Mouse (Mus musculus) adrenal gland, postnatal 25 days (tissue): ENCODE measurements around the gene Mettl7a2. TPM values are rescaled to one million over a fixed set of nuclear protein-coding genes. Genes with fewer than 3 reads are reported as not detected.
"Not testable (repeated sequence)": the region's sequence is repeated elsewhere in the genome, so short reads cannot be mapped to it uniquely, and the experiment has no call there.

ENCODE experiments used
- DNase-seq: peaks from one replicate; pipeline ENCODE4 v3.0.0; 2021; ENCODE audit warnings: mixed read lengths
- long read RNA-seq: library from polyadenylated mRNA; stranded (forward); transcript quantifications from one replicate; pipeline ENCODE4 v2.0.0, GENCODE M21; 2021
- total RNA-seq: library from RNA; stranded (reverse); gene quantifications from 2 replicates; pipeline ENCODE4 v1.2.3, GENCODE M21; 2021

Mettl7a2 gene
- total RNA-seq: 1.0 and 2.4 TPM in 2 replicates
- long read RNA-seq: 0 reads

- DNase-seq: no peak
Measured at GRCm38 (mm10) chr15:100352711-100353250, at the start of gene Mettl7a2, which contains the start of gene Methig1. TSS of gene Mettl7a2 (plus strand) at chr15:100353200. TSS of gene Methig1 (plus strand) at chr15:100353149.

- DNase-seq: no peak
Measured at GRCm38 (mm10) chr15:100303428-100304018, 49.5 kb upstream of the Mettl7a2 start.

DNA sequence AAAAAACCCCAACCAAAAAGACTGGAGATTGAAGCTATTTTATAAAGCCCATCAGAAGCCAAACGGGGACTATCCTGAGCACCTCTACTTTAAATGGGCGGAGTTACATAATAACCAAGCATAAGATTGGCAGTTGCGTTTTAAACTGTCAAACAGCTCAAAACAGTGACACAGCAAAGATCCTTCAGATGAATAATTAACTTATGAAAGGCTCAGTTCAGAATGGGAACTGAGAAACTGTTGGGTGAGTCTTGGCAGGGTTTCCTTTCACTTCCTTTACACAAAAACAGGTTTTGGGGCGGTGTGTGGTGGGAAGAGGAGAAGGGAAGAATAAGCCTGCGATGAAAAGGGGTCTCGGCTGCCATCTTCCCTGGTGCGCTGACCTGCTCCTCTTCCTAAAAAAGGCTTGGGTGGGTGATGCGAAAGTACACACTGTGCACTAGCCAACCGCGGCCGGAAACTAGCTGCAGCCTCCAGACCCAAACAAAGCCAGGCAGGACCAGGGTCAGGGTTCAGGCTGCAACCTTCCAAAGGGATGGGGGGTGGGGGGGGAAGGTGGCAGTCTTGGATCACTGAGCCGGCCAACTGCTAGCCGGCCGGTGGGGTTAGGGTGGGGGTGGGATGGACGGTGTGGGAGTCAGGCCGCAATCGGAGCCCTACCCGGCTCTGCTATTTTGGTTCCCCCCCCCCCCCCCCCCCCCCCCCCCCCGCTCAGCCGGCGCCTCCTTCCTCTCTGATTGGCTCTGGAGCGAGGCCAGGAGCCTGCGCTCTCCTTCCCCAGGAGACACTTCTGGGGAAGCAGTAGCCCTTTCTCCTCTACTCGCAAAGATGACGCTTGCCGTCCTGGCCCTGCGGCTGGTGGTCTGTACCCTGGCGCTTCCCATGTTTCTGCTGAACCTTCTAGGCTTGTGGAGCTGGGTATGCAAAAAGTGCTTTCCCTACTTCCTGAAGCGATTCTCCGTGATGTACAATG, 48.7 kb upstream of the Mettl7a2 start, which contains the start of gene Mettl7a1:
Gene Mettl7a1, plus strand, starts transcription at position 122 of the 973 bp plus-strand sequence.
- DNase-seq: peak; percentile 87

GRCm38 (mm10) chr15:100306201-100306600, 46.8 kb upstream of the Mettl7a2 start:
- no peak for DNase-seq

DNA sequence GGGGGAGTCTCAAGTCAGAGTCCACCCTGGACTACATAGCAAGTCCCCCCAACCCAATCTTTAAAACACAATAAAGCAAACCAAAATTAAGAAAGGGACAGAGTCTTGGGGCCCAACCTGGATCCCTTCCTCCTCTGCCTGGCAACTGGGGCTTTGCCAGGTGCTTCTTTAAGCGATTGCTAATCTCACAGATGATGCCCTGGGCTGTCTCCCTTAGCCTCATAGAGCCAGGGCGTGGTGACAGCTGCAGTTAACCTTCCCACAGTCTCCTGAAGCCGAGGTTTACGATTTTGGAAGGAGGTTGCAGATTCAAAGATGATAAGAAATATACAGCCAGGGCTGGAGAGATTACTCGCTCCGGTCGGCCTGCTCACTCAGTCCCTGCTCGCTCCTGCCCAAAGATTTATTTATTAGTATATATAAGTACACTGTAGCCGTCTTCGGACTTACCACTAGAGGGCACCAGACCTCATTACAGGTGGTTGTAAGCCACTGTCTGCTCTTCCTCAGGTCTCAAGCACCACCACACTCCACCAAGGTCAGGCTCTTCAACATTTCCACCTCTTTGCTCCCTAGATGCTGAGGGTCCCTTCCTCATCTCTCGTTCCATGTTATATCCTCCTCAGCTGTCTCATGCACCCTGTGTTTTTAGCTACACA, 45.4 kb upstream of the Mettl7a2 start:
- DNase-seq: not testable (repeated sequence)

- no peak for DNase-seq
Measured at GRCm38 (mm10) chr15:100312346-100312745, 40.7 kb upstream of the Mettl7a2 start.

- DNase-seq: no peak
Measured at GRCm38 (mm10) chr15:100314448-100315145, 38.4 kb upstream of the Mettl7a2 start.

GRCm38 (mm10) chr15:100318014-100318671, 34.9 kb upstream of the Mettl7a2 start:
- DNase-seq: not testable (repeated sequence)

DNA sequence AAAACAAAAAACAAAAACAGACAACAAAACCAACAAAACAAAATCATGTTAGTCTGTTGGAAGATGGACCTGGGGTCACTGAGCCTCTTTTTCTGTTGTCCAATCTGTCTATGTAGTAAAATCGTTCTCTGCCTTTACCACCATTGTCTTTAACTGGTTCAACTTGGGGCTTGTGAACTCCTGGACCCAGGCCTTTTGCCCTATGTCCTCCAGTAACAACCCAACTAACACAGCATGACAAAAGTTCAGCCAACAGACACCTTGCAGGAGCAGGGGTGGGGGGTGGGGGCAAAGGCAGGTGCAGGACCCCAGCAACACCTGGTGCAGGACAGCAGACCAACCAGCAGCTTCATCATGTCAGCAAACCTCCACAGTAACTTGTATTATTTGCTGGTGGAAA, 33.1 kb upstream of the Mettl7a2 start:
- DNase-seq: no peak

DNA sequence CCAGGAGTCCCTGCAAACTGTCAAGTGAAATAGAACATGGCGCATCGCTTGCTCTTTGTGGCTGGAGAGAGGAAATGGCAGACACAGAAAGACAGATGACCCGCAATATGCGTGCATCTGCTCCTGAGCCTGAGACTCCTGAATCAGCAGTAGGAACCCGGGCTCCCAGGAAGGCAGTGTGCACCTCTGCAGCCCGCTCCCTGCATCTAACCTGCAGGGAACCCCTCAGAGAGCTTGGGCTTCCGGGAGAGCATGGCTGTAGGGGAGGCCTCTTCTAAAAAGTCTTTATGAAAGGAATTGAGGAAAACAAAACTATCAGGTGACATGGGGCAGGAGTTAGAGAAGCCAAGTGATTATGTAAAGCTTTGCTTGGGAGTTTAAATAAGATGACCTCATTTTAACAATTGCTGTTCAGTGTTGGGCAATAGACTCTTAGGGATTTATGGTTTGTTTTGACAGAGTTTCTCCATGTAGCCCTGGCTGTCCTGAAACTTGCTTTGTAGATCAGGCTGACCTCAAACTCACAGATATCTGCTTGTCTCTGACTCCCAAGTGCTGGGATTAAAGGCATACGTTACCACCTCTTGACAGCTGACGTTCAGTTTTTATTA, 32.6 kb upstream of the Mettl7a2 start:
- DNase-seq: peak; percentile 7

DNA sequence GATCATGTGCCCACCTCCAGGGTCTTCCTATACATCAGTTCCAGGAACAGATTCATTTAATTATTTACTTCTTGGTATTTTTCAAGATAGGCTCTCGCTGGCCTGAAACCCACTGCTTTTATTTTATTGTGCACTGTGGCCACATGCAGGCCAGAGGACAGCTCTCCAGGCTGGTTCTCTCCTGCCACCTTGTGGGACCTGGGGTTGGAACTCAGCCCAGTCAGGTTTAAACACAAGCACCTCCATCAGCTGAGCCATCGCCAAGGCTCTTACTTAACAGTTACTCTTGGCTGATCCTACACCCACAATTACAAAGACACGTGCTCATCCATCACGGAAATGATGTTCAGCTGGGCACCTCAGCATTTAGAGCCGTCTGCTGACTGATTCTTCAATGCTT, 31.9 kb upstream of the Mettl7a2 start:
- DNase-seq: peak; percentile 37

DNA sequence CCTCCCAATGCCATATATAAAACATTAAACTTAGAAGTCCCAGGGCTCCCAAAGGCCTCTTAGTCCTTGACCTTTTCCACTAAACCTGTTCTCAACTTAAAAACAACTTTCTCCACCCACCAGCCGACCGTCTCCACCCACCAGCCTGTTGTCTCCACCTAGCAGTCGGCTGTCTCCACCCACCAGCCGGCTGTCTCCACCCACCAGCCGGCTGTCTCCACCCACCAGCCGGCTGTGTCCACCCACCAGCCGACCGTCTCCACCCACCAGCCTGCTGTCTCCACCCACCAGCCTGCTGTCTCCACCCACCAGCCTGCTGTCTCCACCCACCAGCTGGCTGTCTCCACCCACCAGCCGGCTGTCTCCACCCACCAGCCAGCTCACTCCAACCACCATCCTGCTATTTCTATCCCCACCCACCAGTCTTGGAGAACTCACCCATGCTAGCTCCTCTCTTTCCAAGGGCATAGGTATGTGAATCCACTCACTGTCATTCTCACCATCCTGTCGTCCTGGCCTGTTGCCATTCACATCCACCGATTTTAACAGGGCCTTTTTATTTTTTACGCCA, 28.9 kb upstream of the Mettl7a2 start:
- no peak for DNase-seq

DNA sequence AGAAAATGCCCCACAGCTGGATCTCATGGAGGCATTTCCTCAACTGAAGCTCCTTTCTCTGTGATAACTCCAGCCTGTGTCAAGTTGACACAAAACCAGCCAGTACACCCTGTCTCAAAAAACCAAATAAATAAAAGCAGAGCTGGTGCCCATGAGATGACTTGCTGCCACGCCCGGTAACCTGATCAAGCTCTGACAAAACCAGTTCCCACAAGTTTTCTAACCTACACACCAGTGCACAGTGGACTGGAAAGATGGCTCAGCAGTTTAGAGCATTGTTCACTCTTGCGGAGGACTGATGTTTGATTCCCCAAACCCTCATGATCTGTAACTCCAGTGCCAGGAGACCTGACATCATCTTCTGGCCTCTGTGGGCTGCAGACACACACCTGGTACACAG, 27.8 kb upstream of the Mettl7a2 start:
- no peak for DNase-seq

- not testable (repeated sequence) for DNase-seq
Measured at GRCm38 (mm10) chr15:100328089-100328488, 24.9 kb upstream of the Mettl7a2 start.

DNA sequence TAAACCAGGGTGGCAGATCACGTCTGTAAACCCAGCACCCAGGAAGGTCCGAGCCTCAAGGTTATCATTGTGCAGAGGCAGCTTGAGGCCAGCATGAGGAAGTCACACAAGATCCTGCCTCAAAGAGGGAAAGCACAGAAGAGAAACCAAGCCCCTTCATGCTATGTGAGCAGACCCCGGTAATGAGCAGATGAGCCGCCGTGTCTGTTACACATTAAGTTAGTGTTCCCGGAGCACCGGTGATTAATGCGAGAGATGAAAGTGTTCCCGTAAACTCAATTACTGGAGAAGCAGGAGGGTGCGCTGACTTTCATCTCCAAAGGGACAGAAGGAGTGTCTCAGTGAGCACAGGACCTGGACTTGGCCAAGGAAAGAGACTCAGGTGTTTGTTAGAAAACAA, 23.7 kb upstream of the Mettl7a2 start:
- not testable (repeated sequence) for DNase-seq

DNA sequence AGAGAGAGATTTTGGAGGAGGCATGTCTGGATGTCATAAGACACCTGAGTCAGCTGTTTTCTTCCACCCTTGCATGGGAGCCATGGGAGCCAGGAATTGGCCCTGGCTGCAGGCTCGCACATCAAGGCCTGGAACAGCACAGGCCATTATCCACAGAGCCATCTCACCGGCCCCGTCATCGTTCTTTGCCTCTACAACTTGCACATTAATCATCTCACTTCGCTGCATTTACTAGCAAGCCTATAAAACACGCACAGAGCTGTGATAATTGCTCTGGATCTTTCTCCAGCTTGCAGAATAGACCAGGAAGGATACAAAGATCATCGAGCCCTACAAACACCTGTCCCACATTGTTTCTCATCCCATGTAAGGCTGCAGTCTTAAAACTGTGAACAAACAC, 22.3 kb upstream of the Mettl7a2 start:
- no peak for DNase-seq

DNA sequence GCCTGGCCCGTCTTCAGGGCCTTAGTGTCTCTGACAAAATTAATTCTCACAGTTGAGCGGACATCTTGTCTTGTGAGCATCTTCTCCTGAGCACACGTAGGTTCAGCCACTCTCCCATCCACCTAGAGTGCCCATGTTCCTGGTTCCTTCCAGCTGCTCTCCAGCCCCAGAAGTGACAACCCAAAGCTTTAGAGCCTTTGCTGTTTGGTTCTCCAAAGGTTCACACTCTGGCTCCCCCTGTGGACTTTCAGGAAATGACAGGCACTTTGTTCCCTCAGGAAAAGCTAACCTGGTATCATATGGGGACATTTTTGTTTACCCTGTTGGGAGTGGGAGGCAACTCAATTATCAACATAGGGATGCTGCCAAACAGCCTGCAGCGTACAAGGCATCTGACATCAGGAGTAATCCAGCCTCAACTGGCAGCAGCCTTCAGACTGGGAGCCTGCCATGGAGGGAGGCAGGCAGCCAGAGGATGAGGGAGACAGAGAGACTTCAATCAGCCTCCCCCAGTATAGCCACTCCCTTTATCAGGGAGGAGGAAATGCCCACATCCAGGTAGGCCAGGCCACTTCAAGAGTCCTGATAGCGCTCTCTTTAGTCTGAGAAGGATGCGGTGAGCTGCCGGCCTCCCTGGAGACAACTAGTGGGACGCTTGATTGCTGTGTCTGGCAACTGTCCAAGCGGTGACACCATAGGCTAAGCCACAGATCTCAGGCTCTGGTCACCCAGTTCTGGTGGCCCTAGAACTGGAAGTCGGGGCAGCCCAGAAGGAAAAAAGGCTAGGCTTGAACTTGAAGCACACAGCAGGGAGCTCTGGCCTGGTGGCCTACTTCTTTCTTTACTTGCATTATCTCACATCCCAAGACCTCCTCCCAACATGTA, 20.7 kb upstream of the Mettl7a2 start:
- DNase-seq: not testable (repeated sequence)

GRCm38 (mm10) chr15:100334629-100335028, 18.4 kb upstream of the Mettl7a2 start, which contains the start of gene Mettl7a3:
TSS of gene Mettl7a3 (plus strand) at chr15:100334929.
- DNase-seq: no peak

- not testable (repeated sequence) for DNase-seq
Measured at GRCm38 (mm10) chr15:100337328-100337727, 15.7 kb upstream of the Mettl7a2 start.
